Mouse (Mus musculus) megakaryocyte-erythroid progenitor cell, adult 5 weeks (primary cell): ENCODE results near the gene Cd300a. TPM values are rescaled to one million over a fixed set of nuclear protein-coding genes. Genes with fewer than 3 reads are reported as not detected.

Source experiments
- polyA plus RNA-seq: library from polyadenylated mRNA; stranded (reverse); fragments of >175 nt; gene quantifications from 2 replicates; pipeline ENCODE4 v1.2.3, GENCODE M21; 2012

Gene Cd300a
- 1.4 and 1.7 TPM in 2 replicates for polyA plus RNA-seq

DNA sequence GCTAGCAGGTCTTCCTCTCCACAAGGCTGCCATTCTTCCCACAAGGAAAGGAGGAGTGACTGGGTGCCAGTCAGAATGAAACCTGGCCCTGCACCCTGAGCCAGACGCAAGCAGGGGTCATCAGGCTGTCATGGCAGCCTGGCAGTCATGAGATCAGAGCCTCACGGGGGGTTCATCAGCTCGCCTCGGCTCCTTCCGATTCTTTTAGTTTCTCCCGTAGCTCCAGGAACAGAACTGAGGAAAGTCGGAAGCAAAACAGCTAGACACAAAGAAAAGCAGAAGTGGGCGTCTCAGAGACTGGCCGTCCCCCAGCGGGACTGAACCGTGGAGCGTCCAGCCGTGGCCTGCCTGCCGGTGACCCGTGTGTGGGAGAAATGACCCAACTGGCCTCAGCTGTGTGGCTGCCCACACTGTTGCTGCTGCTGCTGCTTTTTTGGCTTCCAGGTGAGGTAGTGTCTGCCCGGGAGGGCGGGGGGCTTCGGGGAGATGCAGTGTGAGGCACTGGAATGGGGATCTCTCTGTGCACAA lies at the start of gene Cd300a:
Gene Cd300a, plus strand, starts transcription at position 51 of the 528 bp plus-strand sequence.

DNA sequence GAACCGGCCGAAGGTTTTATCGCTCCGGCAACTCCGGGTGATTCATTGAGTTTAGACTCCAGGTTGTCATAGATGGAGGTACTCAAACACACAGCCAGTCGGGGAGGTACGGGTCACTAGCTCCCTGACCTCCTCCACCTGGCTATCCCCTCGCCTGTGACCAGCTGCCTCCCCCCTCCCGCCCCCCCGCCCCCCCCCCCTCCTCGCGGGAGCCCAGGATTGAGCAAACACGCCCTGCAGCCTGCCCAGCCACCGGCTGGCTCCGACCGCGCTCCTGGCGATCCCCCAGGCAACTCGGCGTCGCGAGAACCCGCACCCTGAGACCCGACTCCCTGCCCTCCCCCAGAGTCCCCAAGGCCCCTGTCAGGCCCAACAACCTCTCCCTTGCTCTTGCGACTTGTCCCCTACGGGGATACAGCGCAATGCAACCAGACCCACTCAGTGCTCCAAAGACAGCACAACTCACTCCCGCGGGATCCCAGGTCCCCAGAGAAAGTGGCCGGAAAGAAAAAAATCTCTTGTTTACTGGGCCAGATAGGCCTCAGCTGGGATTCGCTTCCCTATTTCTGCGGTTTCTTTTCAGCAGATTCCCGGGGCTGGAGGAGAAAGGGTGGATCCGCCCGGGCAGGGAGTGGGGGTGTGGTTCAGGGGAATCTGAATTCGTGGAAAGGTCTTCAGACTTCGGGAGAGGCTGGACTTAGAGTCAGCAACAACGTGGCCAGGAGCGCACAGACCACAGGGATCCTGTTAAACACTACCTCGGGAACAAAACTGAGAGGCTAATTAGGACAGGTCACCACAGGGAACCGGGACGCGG lies 39.2 kb upstream of the Cd300a start, which contains the start of gene Gprc5c:
Gene Gprc5c, plus strand, starts transcription at position 701 of the 817 bp plus-strand sequence.

DNA sequence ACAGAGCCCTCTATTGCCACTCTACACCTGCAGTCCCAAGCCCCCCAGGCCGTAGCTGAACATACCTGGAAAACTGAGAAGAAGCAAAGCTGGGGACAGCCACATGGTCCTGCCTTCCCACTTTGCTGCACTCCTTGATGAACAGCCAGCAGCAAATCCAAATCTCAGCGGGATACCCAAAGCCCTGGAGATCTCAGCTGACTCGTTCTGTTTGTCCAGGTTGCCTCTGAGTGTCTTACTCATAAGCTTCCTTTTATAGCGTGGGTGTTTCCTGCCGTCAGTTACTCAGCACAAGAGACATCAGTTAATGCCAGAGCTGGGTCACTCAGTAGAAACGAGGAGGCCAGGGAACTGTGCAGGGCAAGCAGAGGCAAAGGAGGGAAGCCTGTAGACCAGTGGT lies 44.3 kb downstream of the Cd300a start, which contains the start of gene Cd300lb:
Gene Cd300lb, minus strand, starts transcription at position 243 of the 400 bp plus-strand sequence.

Other genes starting within 250 kb of the Cd300a start
- 434 and 462 TPM in 2 replicates for gene Rpl38, start 221.5 kb upstream of the Cd300a start, polyA plus RNA-seq
- gene Ttyh2, start 214.6 kb upstream of the Cd300a start, polyA plus RNA-seq, result 5.3 and 6.1 TPM in 2 replicates
- not detected in 2 replicates for gene Dnaic2, start 162.6 kb upstream of the Cd300a start, polyA plus RNA-seq
- gene Kif19a, start 124.7 kb upstream of the Cd300a start, polyA plus RNA-seq, result 0.93 and 1.2 TPM in 2 replicates
- gene Btbd17, start 94.1 kb upstream of the Cd300a start, polyA plus RNA-seq, result 0.23 TPM in 1 of 2 replicates, not detected in the other
- not detected in 2 replicates for gene Gpr142, start 91.1 kb upstream of the Cd300a start, polyA plus RNA-seq
- 0.14 and 1.2 TPM in 2 replicates for gene Gprc5c, start 38.9 kb upstream of the Cd300a start, polyA plus RNA-seq
- gene Cd300lb, start 44.3 kb downstream of the Cd300a start, polyA plus RNA-seq, result 2.9 and 5.9 TPM in 2 replicates
- gene Cd300c, start 79.1 kb downstream of the Cd300a start, polyA plus RNA-seq, result 0.15 and 0.78 TPM in 2 replicates
- 0.04 TPM in 1 of 2 replicates, not detected in the other for gene Cd300ld, start 99.9 kb downstream of the Cd300a start, polyA plus RNA-seq
- 0.31 TPM in 1 of 2 replicates, not detected in the other for gene Cd300c2, start 111.8 kb downstream of the Cd300a start, polyA plus RNA-seq
- not detected in 2 replicates for gene Cd300ld2, start 126.2 kb downstream of the Cd300a start, polyA plus RNA-seq
- gene Cd300ld4, start 137.0 kb downstream of the Cd300a start, polyA plus RNA-seq, result not detected in 2 replicates
- gene Cd300ld5, start 147.7 kb downstream of the Cd300a start, polyA plus RNA-seq, result not detected in 2 replicates
- gene Cd300ld3, start 158.4 kb downstream of the Cd300a start, polyA plus RNA-seq, result not detected in 2 replicates
- 0.05 TPM in 1 of 2 replicates, not detected in the other for gene Cd300e, start 172.1 kb downstream of the Cd300a start, polyA plus RNA-seq
- 15.3 and 26.5 TPM in 2 replicates for gene Rab37, start 201.4 kb downstream of the Cd300a start, polyA plus RNA-seq
- 0.47 and 1.1 TPM in 2 replicates for gene Cd300lf, start 244.0 kb downstream of the Cd300a start, polyA plus RNA-seq